8 mouse cellular contexts compared by ENCODE assay signal in the genomic region with DNA sequence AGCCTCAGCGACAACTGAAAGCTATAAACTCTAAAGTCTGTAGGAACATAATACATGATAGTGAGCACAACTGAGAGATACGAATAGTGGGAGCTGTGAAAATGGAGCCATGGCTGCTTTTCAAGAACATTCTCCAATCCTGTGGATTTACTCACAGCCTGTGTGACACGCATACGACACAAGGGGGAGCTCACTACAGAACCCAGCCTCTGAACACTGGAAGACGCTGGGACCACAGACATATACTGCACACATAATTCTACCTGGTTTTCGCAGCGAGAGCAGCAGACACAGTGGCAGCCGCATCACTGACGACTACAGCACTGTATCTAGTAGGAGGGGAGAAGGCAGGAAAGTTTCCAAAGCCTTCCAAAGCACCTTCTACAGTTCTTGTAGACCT.
A peak's percentile ranks its signal among the peaks of the same experiment; 100 is the strongest.
DNase-seq lines count a peak whose midpoint lies in the region; ATAC-seq and TF ChIP-seq lines count a peak whose summit lies in the region.

No protein-coding gene starts in this region.

- H3K4me2 ChIP-seq in embryonic facial prominence, embryonic 12.5 days (replicated peaks), result no peak overlapping the region
- peak overlapping the region; percentile 52 for H3K4me2 ChIP-seq in heart, embryonic 13.5 days
- no peak overlapping the region for H3K4me2 ChIP-seq in liver, embryonic 11.5 days
- peak overlapping the region; percentile 24 for H3K4me2 ChIP-seq in myocyte (ENCODE audit: low read depth)
- peak overlapping the region; percentile 45 for H3K4me2 ChIP-seq in stomach, embryonic 16.5 days (ENCODE audit: low read depth, low read length)

- H3ac ChIP-seq in C2C12 (ENCODE audit: control insufficient read depth, insufficient read length, low read depth) (no peak overlapping the region), myocyte (ENCODE audit: control insufficient read depth, insufficient read length) (no peak overlapping the region)

- WGBS in embryonic facial prominence, embryonic 12.5 days, result 46% methylated on average over 9 of the region's 9 CpGs
- 43% methylated on average over 9 of the region's 9 CpGs for WGBS in heart, embryonic 13.5 days
- 55% methylated on average over 9 of the region's 9 CpGs for WGBS in liver, embryonic 11.5 days
- 38% methylated on average over 9 of the region's 9 CpGs for WGBS in stomach, embryonic 16.5 days

- H3K36me3 ChIP-seq in C2C12 (ENCODE audit: control insufficient read depth, insufficient read depth), result peaks cover 16% of the 10 kb centered on the region
- no peaks in the 10 kb centered on the region for H3K36me3 ChIP-seq in embryonic facial prominence, embryonic 12.5 days
- H3K36me3 ChIP-seq in heart, embryonic 13.5 days, result peaks cover 15% of the 10 kb centered on the region
- no peaks in the 10 kb centered on the region for H3K36me3 ChIP-seq in liver, embryonic 11.5 days (ENCODE audit: control insufficient read depth, insufficient read depth, low read length)
- H3K36me3 ChIP-seq in myocyte (ENCODE audit: control insufficient read depth, insufficient read depth), result peaks cover 7% of the 10 kb centered on the region
- H3K36me3 ChIP-seq in stomach, embryonic 16.5 days (ENCODE audit: control insufficient read depth, insufficient read depth, low read length), result no peaks in the 10 kb centered on the region

- H3K79me3 ChIP-seq in C2C12 (ENCODE audit: low read depth), result no peaks in the 10 kb centered on the region

- H3K79me2 ChIP-seq in C2C12 (ENCODE audit: control insufficient read depth, insufficient read depth), result no peaks in the 10 kb centered on the region
- no peaks in the 10 kb centered on the region for H3K79me2 ChIP-seq in myocyte (ENCODE audit: control insufficient read depth, insufficient read depth)

- H3K4me3 ChIP-seq in C2C12 (ENCODE audit: insufficient read depth, poor library complexity, severe bottlenecking) (no peak overlapping the region), myocyte (no peak overlapping the region)
- H3K4me3 ChIP-seq in embryonic facial prominence, embryonic 12.5 days, result no peak overlapping the region
- peak overlapping the region; percentile 35 for H3K4me3 ChIP-seq in heart, embryonic 13.5 days
- H3K4me3 ChIP-seq in liver, embryonic 11.5 days (ENCODE audit: low read depth, low read length), result no peak overlapping the region
- peak overlapping the region; percentile 32 for H3K4me3 ChIP-seq in stomach, embryonic 16.5 days (replicated peaks; ENCODE audit: low read length)

- no peak overlapping the region for H3K27ac ChIP-seq in embryonic facial prominence, embryonic 12.5 days
- no peak overlapping the region for H3K27ac ChIP-seq in heart, embryonic 13.5 days (replicated peaks)
- H3K27ac ChIP-seq in liver, embryonic 11.5 days (ENCODE audit: low read depth, low read length), result no peak overlapping the region
- no peak overlapping the region for H3K27ac ChIP-seq in stomach, embryonic 16.5 days (ENCODE audit: low read length)

- peak; percentile 68 for DNase-seq in adrenal gland, postnatal 14 days
- DNase-seq in kidney, postnatal 10 days, result peak; percentile 74
- DNase-seq in liver, embryonic 11.5 days (ENCODE audit: low spot score), result no peak

- no peaks in the 10 kb centered on the region for H3K9me3 ChIP-seq in embryonic facial prominence, embryonic 12.5 days
- no peaks in the 10 kb centered on the region for H3K9me3 ChIP-seq in heart, embryonic 13.5 days
- no peaks in the 10 kb centered on the region for H3K9me3 ChIP-seq in liver, embryonic 11.5 days (ENCODE audit: control insufficient read depth, low read length)
- no peaks in the 10 kb centered on the region for H3K9me3 ChIP-seq in stomach, embryonic 16.5 days (replicated peaks; ENCODE audit: control insufficient read depth, low read length)

- peaks cover 11% of the 10 kb centered on the region for H3K4me1 ChIP-seq in embryonic facial prominence, embryonic 12.5 days
- peaks cover 26% of the 10 kb centered on the region for H3K4me1 ChIP-seq in heart, embryonic 13.5 days
- H3K4me1 ChIP-seq in liver, embryonic 11.5 days (replicated peaks; ENCODE audit: control insufficient read depth, insufficient read depth, low read length), result peaks cover 12% of the 10 kb centered on the region
- H3K4me1 ChIP-seq in stomach, embryonic 16.5 days (ENCODE audit: control insufficient read depth, insufficient read depth, low read length), result peaks cover 8% of the 10 kb centered on the region; the same call in 1 of the 2 replicates

- TF ChIP-seq CTCF in C2C12 (IDR thresholded peaks at IDR 0.05; ENCODE audit: control insufficient read depth, insufficient read depth, insufficient read length), result peak; percentile 27

- TF ChIP-seq POLR2A in myocyte (IDR thresholded peaks at IDR 0.05; ENCODE audit: insufficient read length, low read depth), result no peak

- H3K27me3 ChIP-seq in C2C12 (ENCODE audit: control insufficient read depth, insufficient read depth, insufficient read length) (no peaks in the 10 kb centered on the region), myocyte (ENCODE audit: control insufficient read depth, insufficient read depth, insufficient read length) (no peaks in the 10 kb centered on the region)
- no peaks in the 10 kb centered on the region for H3K27me3 ChIP-seq in embryonic facial prominence, embryonic 12.5 days
- no peaks in the 10 kb centered on the region for H3K27me3 ChIP-seq in heart, embryonic 13.5 days (replicated peaks)
- no peaks in the 10 kb centered on the region for H3K27me3 ChIP-seq in liver, embryonic 11.5 days (replicated peaks; ENCODE audit: control insufficient read depth, insufficient read depth, low read length)
- H3K27me3 ChIP-seq in stomach, embryonic 16.5 days (ENCODE audit: control insufficient read depth, insufficient read depth, low read length), result no peaks in the 10 kb centered on the region

- H3K9ac ChIP-seq in embryonic facial prominence, embryonic 12.5 days, result no peak overlapping the region
- H3K9ac ChIP-seq in heart, embryonic 13.5 days, result peak overlapping the region; percentile 47; the same call in 1 of the 2 replicates
- H3K9ac ChIP-seq in liver, embryonic 11.5 days (ENCODE audit: low read depth, low read length), result no peak overlapping the region
- H3K9ac ChIP-seq in stomach, embryonic 16.5 days (ENCODE audit: low read length), result peak overlapping the region; percentile 40; the same call in 1 of the 2 replicates

- ATAC-seq in embryonic facial prominence, embryonic 12.5 days (ENCODE audit: insufficient number of reproducible peaks, insufficient read depth, low FRiP score, low TSS enrichment), result 0 out of 2 replicates have a peak, but pooled peaks have one; percentile 83
- no peak for ATAC-seq in heart, embryonic 13.5 days (ENCODE audit: extremely low read depth, insufficient number of reproducible peaks, low FRiP score, low TSS enrichment)
- peak; percentile 49 for ATAC-seq in liver, embryonic 11.5 days (replicated peaks; ENCODE audit: low FRiP score)
- ATAC-seq in stomach, embryonic 16.5 days (ENCODE audit: insufficient read depth, low FRiP score), result peak; percentile 67

TF ChIP-seq in C2C12, 6 proteins besides CTCF, POLR2A, EP300 and RAD21:
- TF ChIP-seq USF1 (IDR thresholded peaks at IDR 0.05; ENCODE audit: low read depth) (no peak), FOSL1 (IDR thresholded peaks at IDR 0.05; ENCODE audit: insufficient read depth, low read length, poor library complexity, severe bottlenecking) (no peak), MYOD1 (IDR thresholded peaks at IDR 0.05; ENCODE audit: control insufficient read depth, insufficient read length, low read depth) (no peak), MYOG (IDR thresholded peaks at IDR 0.05; ENCODE audit: control insufficient read depth, extremely low read depth, insufficient read length) (no peak), CEBPB (IDR thresholded peaks at IDR 0.05; ENCODE audit: low read depth) (no peak), MAX (IDR thresholded peaks at IDR 0.05) (no peak)

TF ChIP-seq in myocyte, 11 proteins besides CTCF, POLR2A, EP300 and RAD21:
- TF ChIP-seq TCF3 (IDR thresholded peaks at IDR 0.05; ENCODE audit: insufficient read length, low read depth) (no peak), REST (IDR thresholded peaks at IDR 0.05; ENCODE audit: insufficient read depth, insufficient read length) (no peak), USF1 (IDR thresholded peaks at IDR 0.05; ENCODE audit: low read depth) (no peak), MYOD1 (IDR thresholded peaks at IDR 0.05; ENCODE audit: control insufficient read depth in 1 of 3, insufficient read length in 2 of 3, low read depth in 2 of 3) (no peak), POLR2AphosphoS2 (IDR thresholded peaks at IDR 0.05; ENCODE audit: insufficient read length, low read depth) (no peak), E2F4 (IDR thresholded peaks at IDR 0.05; ENCODE audit: insufficient read depth) (no peak), TCF12 (IDR thresholded peaks at IDR 0.05; ENCODE audit: insufficient read depth, poor library complexity, severe bottlenecking) (no peak), SRF (IDR thresholded peaks at IDR 0.05; ENCODE audit: control insufficient read depth, insufficient read length, low read depth) (no peak), CEBPB (IDR thresholded peaks at IDR 0.05; ENCODE audit: insufficient read depth, poor library complexity, severe bottlenecking) (no peak), MYOG (IDR thresholded peaks at IDR 0.05; ENCODE audit: control insufficient read depth in 1 of 3, insufficient read depth in 1 of 3, insufficient read length in 2 of 3, low read depth in 2 of 3) (no peak), MAX (IDR thresholded peaks at IDR 0.05; ENCODE audit: low read depth) (no peak)

Comparison
In these comparisons a context has a peak if more than half of its experiments do, and no peak if none do; other contexts are left out.
1. H3K4me3 ChIP-seq: peak in heart, embryonic 13.5 days (single experiment) and stomach, embryonic 16.5 days (single experiment); none in C2C12 (single experiment), embryonic facial prominence, embryonic 12.5 days (single experiment), liver, embryonic 11.5 days (single experiment) and myocyte (single experiment).
2. H3K4me2 ChIP-seq: peak in heart, embryonic 13.5 days (single experiment), myocyte (single experiment) and stomach, embryonic 16.5 days (single experiment); none in embryonic facial prominence, embryonic 12.5 days (single experiment) and liver, embryonic 11.5 days (single experiment).
3. H3K9ac ChIP-seq: peak in heart, embryonic 13.5 days (single experiment) and stomach, embryonic 16.5 days (single experiment); none in embryonic facial prominence, embryonic 12.5 days (single experiment) and liver, embryonic 11.5 days (single experiment).